Mouse (Mus musculus): ENCODE measurements at regions not wholly inside any gene's neighbourhood (a gene's known extent, or its start where the extent isn't known, plus 50 kb on each side); places are given as distances from the start of the nearest gene placed in this dataset.

GRCm38 (mm10) chr15:56817204-56818157, 659.9 kb downstream of the Slc22a22 start:
- Histone ChIP-seq H3K27ac (no peak overlapping the region), H3K36me3 (no peaks in the 10 kb centered on the region), H3K9ac (no peak overlapping the region), H3K4me2 (replicated peaks) (no peak overlapping the region), H3K9me3 (no peaks in the 10 kb centered on the region), H3K4me3 (no peak overlapping the region), H3K4me1 (no peaks in the 10 kb centered on the region), H3K27me3 (no peaks in the 10 kb centered on the region)
- no peak for ATAC-seq (ENCODE audit: low FRiP score, low read depth)
- WGBS: 60% methylated on average over 5 of the region's 5 CpGs

DNA sequence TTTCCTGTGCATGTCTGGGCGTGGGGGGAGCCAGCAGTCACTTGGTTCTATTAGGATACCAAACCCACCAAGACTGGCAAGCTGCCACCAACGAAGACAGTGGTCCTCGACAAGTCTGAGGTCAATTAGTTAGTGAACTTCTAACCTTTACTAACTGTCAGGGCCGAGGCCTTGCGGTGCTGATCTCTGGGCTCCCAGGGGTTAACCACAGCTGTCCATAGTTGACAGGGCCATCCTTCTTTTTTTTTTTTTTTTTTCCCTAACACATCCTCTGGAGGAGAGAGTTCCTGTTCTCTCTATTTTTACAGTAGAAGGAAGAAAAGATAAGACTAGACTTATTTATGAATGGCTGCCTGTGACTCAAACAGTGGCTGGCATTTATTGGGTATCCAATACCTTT, 663.5 kb downstream of the Slc22a22 start:
- WGBS: 22% methylated on average over 5 of the region's 5 CpGs
- no peak overlapping the region for H3K27ac ChIP-seq
- ATAC-seq (ENCODE audit: low FRiP score, low read depth): no peak
- no peak overlapping the region for H3K4me2 ChIP-seq (replicated peaks)
- H3K36me3 ChIP-seq: no peaks in the 10 kb centered on the region
- no peaks in the 10 kb centered on the region for H3K27me3 ChIP-seq
- no peak overlapping the region for H3K9ac ChIP-seq
- no peaks in the 10 kb centered on the region for H3K9me3 ChIP-seq
- no peaks in the 10 kb centered on the region for H3K4me1 ChIP-seq
- no peak overlapping the region for H3K4me3 ChIP-seq

DNA sequence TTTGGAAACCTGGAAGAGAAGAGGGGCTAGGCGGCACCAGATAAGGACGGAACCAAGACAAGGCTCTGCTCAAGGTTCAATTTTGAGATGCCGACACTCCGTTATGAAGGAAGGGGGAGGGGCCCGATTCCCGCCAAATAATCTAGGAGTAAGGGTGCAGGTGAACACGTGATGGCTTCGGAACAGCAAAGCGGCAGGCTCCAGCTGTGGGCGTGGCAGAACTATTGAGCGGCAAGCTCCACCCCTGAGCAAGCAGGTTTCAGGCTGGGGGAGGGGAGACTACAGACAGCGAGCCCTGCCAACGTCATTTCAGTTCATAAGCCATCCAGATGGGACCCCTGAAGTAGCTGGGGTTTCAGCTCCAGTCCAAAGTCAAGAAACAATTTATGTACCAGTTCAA, 667.3 kb downstream of the Slc22a22 start:
- Histone ChIP-seq H3K9me3 (no peaks in the 10 kb centered on the region), H3K27me3 (no peaks in the 10 kb centered on the region), H3K4me1 (0 out of 2 replicates have a peak, but pooled peaks cover 4% of the 10 kb centered on the region), H3K4me2 (replicated peaks) (peak overlapping the region; percentile 45), H3K27ac (no peak overlapping the region), H3K36me3 (no peaks in the 10 kb centered on the region), H3K9ac (no peak overlapping the region), H3K4me3 (no peak overlapping the region)
- ATAC-seq (ENCODE audit: low FRiP score, low read depth): no peak
- WGBS: 44% methylated on average over 13 of the region's 13 CpGs

GRCm38 (mm10) chr15:56807611-56808010, 669.8 kb downstream of the Slc22a22 start:
- Histone ChIP-seq H3K27me3 (no peaks in the 10 kb centered on the region), H3K4me3 (no peak overlapping the region), H3K9me3 (no peaks in the 10 kb centered on the region), H3K27ac (no peak overlapping the region), H3K36me3 (no peaks in the 10 kb centered on the region), H3K9ac (no peak overlapping the region), H3K4me2 (replicated peaks) (no peak overlapping the region), H3K4me1 (0 out of 2 replicates have a peak, but pooled peaks cover 4% of the 10 kb centered on the region)
- 18% methylated on average over 5 of the region's 5 CpGs for WGBS
- peak; percentile 61; the same call in 1 of the 2 replicates for ATAC-seq (ENCODE audit: low FRiP score, low read depth)

GRCm38 (mm10) chr15:56801933-56802332, 675.5 kb downstream of the Slc22a22 start:
- Histone ChIP-seq H3K36me3 (no peaks in the 10 kb centered on the region), H3K27me3 (no peaks in the 10 kb centered on the region), H3K4me2 (replicated peaks) (no peak overlapping the region), H3K4me3 (no peak overlapping the region), H3K4me1 (no peaks in the 10 kb centered on the region), H3K9me3 (no peaks in the 10 kb centered on the region), H3K27ac (no peak overlapping the region), H3K9ac (no peak overlapping the region)
- no peak for ATAC-seq (ENCODE audit: low FRiP score, low read depth)
- 91% methylated on average over 2 of the region's 2 CpGs for WGBS

DNA sequence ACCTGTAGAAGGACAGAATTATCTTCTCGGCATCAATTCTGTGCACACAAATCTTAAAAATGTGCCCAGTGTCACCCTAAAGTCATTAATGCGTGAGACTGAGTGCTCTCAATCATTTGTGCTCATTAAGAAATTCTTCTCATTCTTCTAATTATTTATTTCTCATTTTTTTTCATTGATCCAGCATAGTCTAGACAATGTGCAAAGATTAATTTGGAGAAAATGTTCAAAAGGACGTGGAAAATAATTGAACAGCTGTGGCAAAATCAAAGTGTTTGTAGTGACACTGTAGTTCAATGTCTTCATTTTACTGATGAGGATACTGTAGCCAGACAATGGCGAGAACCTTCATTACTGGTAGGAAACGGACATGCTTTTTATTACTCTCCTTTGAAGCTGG, 702.0 kb downstream of the Slc22a22 start:
- no peaks in the 10 kb centered on the region for H3K36me3 ChIP-seq
- no peak for ATAC-seq (ENCODE audit: low FRiP score, low read depth)
- no peak overlapping the region for H3K4me2 ChIP-seq (replicated peaks)
- no peak overlapping the region for H3K4me3 ChIP-seq
- whole genome bisulfite sequencing: 54% methylated on average over 5 of the region's 5 CpGs
- no peak overlapping the region for H3K27ac ChIP-seq
- H3K9me3 ChIP-seq: no peaks in the 10 kb centered on the region
- no peak overlapping the region for H3K9ac ChIP-seq
- H3K27me3 ChIP-seq: no peaks in the 10 kb centered on the region
- no peaks in the 10 kb centered on the region for H3K4me1 ChIP-seq

- WGBS: 25% methylated on average over 9 of the region's 9 CpGs
- Histone ChIP-seq H3K27ac (no peak overlapping the region), H3K4me2 (replicated peaks) (no peak overlapping the region), H3K36me3 (no peaks in the 10 kb centered on the region), H3K4me3 (no peak overlapping the region), H3K27me3 (no peaks in the 10 kb centered on the region), H3K4me1 (no peaks in the 10 kb centered on the region), H3K9ac (no peak overlapping the region), H3K9me3 (no peaks in the 10 kb centered on the region)
- no peak for ATAC-seq (ENCODE audit: low FRiP score, low read depth)
These were observed 702.6 kb downstream of the Slc22a22 start for GRCm38 (mm10) chr15:56774648-56775393.

DNA sequence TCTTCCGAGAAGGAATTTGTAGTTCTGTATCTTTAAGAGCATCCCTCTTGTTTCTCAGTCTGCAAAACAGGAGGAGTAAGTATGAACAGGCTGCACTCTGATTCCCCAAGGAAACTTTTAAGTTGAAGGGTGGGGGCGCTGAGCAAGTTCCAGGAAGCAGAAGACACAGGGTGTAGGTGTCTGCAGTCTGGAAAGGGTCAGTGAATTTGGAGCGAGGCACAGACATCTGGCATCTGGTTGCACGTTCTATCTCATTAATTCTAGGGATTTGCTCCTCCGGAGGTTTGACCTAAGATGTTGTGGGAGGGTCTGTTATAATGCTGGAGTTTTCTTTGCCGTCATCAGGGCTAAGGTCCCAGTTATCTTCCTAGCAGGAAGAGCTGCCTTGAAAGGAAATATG, 711.1 kb downstream of the Slc22a22 start:
- H3K4me3 ChIP-seq: no peak overlapping the region
- 34% methylated on average over 6 of the region's 6 CpGs for WGBS
- H3K9me3 ChIP-seq: no peaks in the 10 kb centered on the region
- no peak overlapping the region for H3K4me2 ChIP-seq (replicated peaks)
- no peaks in the 10 kb centered on the region for H3K27me3 ChIP-seq
- peaks cover 9% of the 10 kb centered on the region for H3K4me1 ChIP-seq
- no peaks in the 10 kb centered on the region for H3K36me3 ChIP-seq
- no peak overlapping the region for H3K27ac ChIP-seq
- no peak overlapping the region for H3K9ac ChIP-seq
- ATAC-seq (ENCODE audit: low FRiP score, low read depth): no peak

GRCm38 (mm10) chr15:56764957-56765482, 712.4 kb downstream of the Slc22a22 start:
- H3K36me3 ChIP-seq: no peaks in the 10 kb centered on the region
- H3K9ac ChIP-seq: no peak overlapping the region
- peak overlapping the region; percentile 38 for H3K4me2 ChIP-seq (replicated peaks)
- no peaks in the 10 kb centered on the region for H3K27me3 ChIP-seq
- H3K4me3 ChIP-seq: no peak overlapping the region
- ATAC-seq (ENCODE audit: low FRiP score, low read depth): peak; percentile 87
- no peak overlapping the region for H3K27ac ChIP-seq
- WGBS: 16% methylated on average over 9 of the region's 9 CpGs
- peaks cover 9% of the 10 kb centered on the region for H3K4me1 ChIP-seq
- no peaks in the 10 kb centered on the region for H3K9me3 ChIP-seq

DNA sequence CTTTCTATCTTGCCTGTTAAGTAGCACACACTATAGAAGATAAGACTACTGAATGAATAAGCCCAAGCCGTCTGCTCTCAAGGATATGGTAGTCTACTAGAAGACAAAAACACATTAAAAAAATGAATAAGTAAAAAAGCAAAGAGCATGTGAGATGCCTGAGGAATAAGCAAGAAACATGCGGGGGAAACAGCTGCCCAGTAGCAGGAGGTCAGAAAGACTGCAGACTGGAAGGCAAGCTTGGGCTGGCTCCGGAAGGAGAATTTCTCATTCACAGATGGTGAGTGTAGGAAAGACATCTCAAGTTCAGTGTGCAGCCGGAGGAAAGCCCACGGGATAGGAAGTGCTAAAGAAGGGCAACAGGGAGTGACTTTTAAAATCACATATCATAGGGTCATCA, 713.4 kb downstream of the Slc22a22 start:
- H3K9me3 ChIP-seq: no peaks in the 10 kb centered on the region
- peaks cover 9% of the 10 kb centered on the region for H3K4me1 ChIP-seq
- no peak for ATAC-seq (ENCODE audit: low FRiP score, low read depth)
- WGBS: 55% methylated on average over 5 of the region's 5 CpGs
- no peaks in the 10 kb centered on the region for H3K27me3 ChIP-seq
- H3K9ac ChIP-seq: no peak overlapping the region
- H3K36me3 ChIP-seq: no peaks in the 10 kb centered on the region
- H3K27ac ChIP-seq: no peak overlapping the region
- no peak overlapping the region for H3K4me3 ChIP-seq
- H3K4me2 ChIP-seq (replicated peaks): no peak overlapping the region

DNA sequence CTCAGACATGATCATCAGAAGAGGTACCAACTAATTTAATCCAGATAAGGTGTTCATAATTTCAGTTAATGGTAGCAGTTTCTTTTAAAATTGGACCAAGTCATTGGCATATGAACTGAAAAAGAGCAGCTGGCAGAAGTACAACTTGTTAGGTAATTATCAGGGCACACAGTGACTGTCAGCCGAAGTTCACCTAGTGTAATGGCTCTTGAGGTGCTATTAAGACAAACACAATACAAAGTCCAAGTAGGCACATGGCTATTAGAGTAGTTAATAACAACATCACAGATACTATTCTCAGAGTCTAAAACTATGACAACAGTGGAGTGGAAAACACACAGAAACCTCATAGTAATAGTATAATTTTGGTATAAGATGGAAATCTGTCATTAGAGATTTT, 730.7 kb downstream of the Slc22a22 start:
- WGBS: 75% methylated on average over 1 of the region's 1 CpGs
- peaks cover 6% of the 10 kb centered on the region for H3K4me1 ChIP-seq
- no peaks in the 10 kb centered on the region for H3K9me3 ChIP-seq
- no peak overlapping the region for H3K4me3 ChIP-seq
- H3K4me2 ChIP-seq (replicated peaks): no peak overlapping the region
- no peak for ATAC-seq (ENCODE audit: low FRiP score, low read depth)
- no peak overlapping the region for H3K27ac ChIP-seq
- no peaks in the 10 kb centered on the region for H3K36me3 ChIP-seq
- no peak overlapping the region for H3K9ac ChIP-seq
- H3K27me3 ChIP-seq: no peaks in the 10 kb centered on the region

GRCm38 (mm10) chr15:56744915-56745314, 732.5 kb downstream of the Slc22a22 start:
- Histone ChIP-seq H3K4me3 (no peak overlapping the region), H3K27me3 (no peaks in the 10 kb centered on the region), H3K9ac (no peak overlapping the region), H3K36me3 (no peaks in the 10 kb centered on the region), H3K4me2 (replicated peaks) (no peak overlapping the region), H3K4me1 (peaks cover 6% of the 10 kb centered on the region), H3K9me3 (no peaks in the 10 kb centered on the region), H3K27ac (no peak overlapping the region)
- no peak for ATAC-seq (ENCODE audit: low FRiP score, low read depth)
- WGBS: 32% methylated on average over 4 of the region's 4 CpGs
